Mouse (Mus musculus): Measurements from ENCODE around the gene Cdkl3.

Gene Cdkl3

DNA sequence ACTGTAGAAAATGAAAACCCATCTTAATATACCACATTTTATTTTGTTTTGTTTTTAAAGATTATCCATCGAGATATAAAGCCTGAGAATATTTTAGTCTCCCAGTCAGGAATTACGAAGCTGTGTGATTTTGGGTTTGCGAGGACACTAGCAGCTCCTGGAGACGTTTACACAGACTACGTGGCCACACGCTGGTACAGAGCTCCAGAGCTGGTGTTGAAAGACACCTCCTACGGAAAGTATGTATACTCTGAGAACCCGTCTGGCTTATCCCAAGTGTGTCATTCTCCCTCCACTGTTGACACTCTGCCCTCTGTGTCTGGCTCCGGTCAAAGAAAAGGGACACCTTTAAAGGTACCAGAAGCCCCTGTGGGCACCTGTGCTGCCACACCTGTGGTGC is 14.2 kb downstream of the Cdkl3 start:
- no peak for DNase-seq

DNA sequence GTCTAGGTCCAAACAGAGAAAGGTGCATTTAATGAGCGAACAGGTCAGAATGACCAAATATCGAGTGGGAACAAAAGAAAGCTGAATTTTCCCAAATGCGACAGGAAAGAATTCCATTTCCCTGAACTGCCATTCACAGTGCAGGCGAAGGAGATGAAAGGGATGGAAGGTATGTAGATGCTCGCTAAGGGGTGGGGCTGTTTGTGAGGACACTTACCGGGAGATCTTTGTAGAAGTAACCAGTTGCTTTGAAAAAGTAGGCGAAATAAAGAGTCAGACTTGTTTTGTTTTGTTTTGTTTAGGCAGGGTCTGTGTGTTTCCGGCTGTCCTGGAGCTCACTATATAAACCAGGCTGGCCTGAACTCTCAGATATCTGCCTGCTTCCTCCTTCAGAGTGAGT is 28.3 kb downstream of the Cdkl3 start:
- DNase-seq, result no peak

- DNase-seq, result no peak
Observed at GRCm38 (mm10) chr11:52033953-52034352, 29.9 kb downstream of the Cdkl3 start.

DNA sequence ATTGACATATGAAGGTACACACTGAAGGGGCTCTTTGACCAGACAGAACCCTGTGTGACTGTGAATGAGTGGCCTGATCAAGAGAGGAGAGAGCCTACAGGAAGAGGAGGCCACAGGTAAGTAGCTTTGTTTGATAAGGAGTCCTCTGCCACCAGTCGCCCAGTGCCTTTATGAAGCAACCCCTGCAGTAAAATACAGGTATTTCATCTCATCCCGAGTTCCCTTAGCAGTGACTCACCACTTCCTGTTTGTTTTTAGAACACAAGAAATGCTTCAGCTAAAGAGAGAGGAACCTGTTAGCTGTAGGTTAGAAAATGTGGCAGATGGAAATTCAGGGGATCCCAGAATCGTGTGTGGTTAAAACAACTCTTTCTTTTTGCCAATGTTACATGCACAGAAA is 31.9 kb downstream of the Cdkl3 start:
- DNase-seq, result no peak

GRCm38 (mm10) chr11:52037659-52038058 is 33.6 kb downstream of the Cdkl3 start:
- DNase-seq, result no peak

DNA sequence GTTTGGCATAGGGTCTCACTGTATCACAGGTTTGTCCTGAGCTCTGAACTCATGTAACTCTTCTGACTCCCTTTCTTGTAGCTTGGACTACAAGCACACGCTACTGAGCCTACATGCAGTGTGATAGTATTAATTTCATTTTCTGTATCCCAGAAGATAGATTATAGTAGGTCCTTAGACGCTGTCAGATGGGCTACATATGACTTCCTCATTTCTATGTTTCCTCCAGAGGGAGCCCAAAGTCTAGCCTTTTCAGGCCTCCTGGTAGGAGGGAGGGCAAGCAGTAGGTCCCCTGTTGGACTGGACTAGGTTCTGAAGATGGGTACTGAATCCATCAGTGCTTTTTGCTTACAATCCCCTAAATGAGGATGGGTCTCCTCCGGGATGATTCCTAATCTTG is 39.2 kb downstream of the Cdkl3 start:
- DNase-seq, result no peak

DNA sequence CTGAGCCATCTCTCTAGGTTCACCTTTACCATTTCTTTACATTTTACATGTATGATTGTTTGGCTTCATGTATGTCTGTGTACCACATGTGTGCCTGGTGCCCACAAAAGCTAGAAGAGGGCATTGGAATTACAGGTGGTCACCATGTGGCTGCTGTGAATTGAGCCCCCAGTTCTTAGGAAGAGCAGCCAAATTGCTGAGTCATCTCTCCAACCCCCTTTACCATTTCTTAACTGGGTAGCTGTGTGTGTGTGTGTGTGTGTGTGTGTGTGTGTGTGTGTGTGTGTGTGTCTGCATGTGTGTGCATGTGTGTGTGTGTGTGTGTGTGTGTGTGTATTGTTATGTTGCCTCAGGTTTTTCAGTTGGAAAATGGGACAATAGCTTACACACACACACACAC is 40.1 kb downstream of the Cdkl3 start:
- no peak for DNase-seq

DNA sequence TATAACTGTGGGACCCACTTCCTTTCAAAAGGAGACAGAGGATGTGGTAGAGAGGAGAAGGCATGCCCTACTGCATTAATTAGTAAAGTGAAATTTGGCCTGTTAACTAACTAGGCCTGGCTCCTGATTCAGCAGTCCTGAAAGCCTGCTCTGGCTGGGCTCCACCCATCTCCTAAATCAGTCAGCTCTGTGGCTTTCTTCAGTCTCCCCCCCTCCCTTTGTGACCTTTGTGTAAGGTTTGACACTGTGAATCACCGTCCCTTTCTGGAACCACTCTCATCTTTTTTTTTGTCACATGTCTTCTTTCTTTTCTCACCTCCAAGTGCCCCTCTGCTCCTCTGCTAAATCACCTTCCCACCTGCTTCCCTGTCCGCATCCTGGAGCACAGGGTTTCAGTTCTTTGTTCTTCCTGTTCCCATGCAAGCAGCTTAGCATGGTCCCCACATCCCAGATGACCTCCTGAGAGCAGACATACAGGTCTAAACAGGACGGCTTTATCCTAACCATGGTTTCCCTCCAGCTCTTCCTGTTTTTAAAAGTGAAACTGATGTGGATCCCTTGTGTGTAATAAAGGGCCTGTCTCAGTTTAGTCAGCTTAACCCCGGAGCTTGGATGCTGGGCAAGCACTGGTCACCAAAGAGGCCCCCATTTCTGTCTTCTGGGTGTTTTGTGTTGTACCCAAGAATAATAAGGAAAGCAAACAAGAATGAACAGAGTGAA is 42.6 kb downstream of the Cdkl3 start:
- DNase-seq, result peak in 1 of 2 experiments; percentile 9

DNA sequence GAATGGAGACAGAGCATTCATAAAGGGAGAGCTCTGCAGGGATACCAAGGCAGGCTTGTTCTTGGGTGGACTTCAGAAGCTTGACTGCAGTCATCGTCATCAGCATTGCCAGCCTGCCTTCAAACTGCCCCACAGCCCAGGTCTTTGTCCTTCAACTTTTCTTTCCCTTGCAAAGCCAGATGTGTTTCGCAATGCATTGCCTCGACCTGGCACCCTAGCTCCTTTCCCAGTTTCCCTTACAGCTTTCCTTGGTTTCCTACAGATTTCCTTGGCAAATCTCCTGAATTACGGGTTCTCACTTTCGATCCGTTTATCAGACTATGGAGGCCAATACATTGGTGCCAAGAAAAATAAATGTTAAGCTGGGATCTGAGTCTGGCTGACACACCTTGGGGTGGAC is 49.4 kb downstream of the Cdkl3 start:
- no peak for DNase-seq

- DNase-seq, result no peak
Observed at GRCm38 (mm10) chr11:52054728-52055127, 50.7 kb downstream of the Cdkl3 start.

- no peak for DNase-seq
Observed at GRCm38 (mm10) chr11:52056198-52056597, 52.2 kb downstream of the Cdkl3 start.

DNA sequence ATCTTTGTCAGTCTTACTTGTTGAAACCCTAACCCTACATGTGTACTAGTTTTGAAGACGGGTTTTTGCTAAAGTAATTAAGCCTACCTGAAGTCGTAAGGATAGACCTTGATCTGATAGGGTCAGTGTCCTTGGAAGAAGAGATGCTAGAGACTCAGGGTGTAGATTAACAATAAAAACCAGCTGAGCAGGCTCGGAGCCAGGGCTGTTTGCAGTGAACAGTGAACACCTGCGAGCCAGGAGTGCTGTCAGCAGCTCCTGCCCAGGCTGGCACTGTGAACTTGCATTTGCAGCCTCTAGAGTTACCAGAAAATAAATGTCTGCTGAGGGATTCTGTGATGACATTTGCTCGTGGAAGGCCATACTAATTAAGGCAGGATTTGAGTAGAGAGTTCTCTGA is 55.0 kb downstream of the Cdkl3 start:
- DNase-seq, result no peak

GRCm38 (mm10) chr11:52060315-52060714 is 56.3 kb downstream of the Cdkl3 start:
- DNase-seq, result no peak

- no peak for DNase-seq
Observed at GRCm38 (mm10) chr11:52062406-52062805, 58.4 kb downstream of the Cdkl3 start.

GRCm38 (mm10) chr11:52064398-52064797 is 60.4 kb downstream of the Cdkl3 start:
- DNase-seq, result peak; percentile 26 to 53

DNA sequence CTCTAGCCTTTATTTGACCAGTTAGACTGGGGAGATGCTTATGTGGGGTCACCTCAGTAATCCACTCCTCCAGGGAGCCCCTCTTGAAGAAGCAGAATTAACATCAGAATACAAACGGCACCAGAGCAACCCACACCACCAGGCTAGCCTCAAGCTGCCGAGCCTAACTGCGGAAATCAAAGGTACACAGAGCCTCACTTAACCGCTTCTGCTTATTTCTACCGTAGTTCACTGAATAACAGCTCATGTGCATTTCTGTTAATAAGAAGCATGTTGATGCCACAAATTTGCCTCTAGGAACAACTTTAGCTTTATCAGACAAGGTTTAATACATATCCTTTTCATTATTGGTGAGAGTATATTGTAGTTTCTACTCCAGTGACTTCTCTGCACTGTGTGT is 61.8 kb downstream of the Cdkl3 start:
- DNase-seq, result no peak

GRCm38 (mm10) chr11:52071768-52072167 is 67.7 kb downstream of the Cdkl3 start:
- DNase-seq, result peak; percentile 52 to 71

- no peak for DNase-seq
Observed at GRCm38 (mm10) chr11:52073528-52074170, 69.6 kb downstream of the Cdkl3 start.

- no peak for DNase-seq
Observed at GRCm38 (mm10) chr11:52074626-52075470, 70.8 kb downstream of the Cdkl3 start.

DNA sequence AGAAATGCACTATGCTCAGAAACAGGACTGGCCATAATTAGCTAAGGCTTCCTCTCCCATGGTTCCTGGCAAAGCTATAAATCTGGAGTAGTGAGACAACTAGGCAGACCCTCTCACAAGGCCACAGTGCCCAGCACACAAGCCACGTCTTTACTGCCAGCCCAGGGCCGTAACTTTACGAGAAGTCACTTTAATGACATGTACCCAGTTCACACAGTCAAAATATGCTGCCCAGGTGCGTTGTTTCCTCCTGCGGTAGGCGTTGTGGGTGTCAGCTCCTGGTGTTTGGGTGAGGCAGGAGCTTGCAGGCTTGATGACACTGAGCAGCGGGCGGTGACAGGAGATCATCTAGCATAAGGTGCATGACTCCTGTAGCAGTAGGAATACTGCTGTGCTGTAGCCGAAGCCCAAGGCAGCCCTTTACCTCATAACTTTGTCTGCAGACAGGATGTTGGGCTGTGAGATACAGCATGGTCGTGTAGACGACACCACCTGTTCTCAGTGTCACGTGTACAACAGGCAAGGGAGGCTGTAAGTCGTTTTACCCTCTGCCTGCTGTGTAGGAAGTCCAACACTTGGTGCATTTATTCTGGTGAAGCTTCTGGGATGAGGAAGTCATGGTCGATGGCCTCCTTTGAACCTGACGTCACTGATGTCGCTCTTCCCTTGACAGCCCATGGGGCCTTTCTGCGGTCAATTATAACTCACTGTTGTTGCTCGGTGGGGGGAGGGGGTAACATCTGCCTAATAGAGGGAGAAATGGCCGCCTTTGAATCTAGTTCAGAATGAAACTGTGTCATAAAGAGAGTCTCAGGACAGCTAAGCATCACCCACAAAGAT is 72.0 kb downstream of the Cdkl3 start:
- no peak for DNase-seq

GRCm38 (mm10) chr11:52076742-52077352 is 72.8 kb downstream of the Cdkl3 start:
- DNase-seq, result peak in 1 of 2 experiments; percentile 42

- DNase-seq, result peak; percentile 50 to 77
Observed at GRCm38 (mm10) chr11:52077939-52078338, 73.9 kb downstream of the Cdkl3 start.
